Mouse (Mus musculus) liver, postnatal 0 days (tissue): Measurements from ENCODE around the gene Defb23. TPM values are rescaled to one million over a fixed set of nuclear protein-coding genes. Genes with fewer than 3 reads are reported as not detected.

Experiments used
- ATAC-seq: fragments of 200-750 bp; cut with Nextera tagmentation; 2 replicates; pipeline ENCODE4 v1.8.0; 2017; ENCODE audit warnings: mild to moderate bottlenecking, moderate library complexity
- DNase-seq: peaks from one replicate; pipeline ENCODE4 v3.0.0-alpha.2; 2016
- H3K27ac ChIP-seq: fragments of 300-500 bp; sonication (generic); 2 replicates; pipeline ENCODE4 v1.5.1; 2014; ENCODE audit warnings: antibody characterized with exemption, moderate library complexity, mild to moderate bottlenecking, low read depth
- H3K27me3 ChIP-seq: fragments of 300-500 bp; sonication (generic); 2 replicates; pipeline ENCODE4 v1.6.1; 2014; ENCODE audit warnings: low read length, control low read depth, mixed read lengths; ENCODE audit not compliant: insufficient read depth
- H3K36me3 ChIP-seq: fragments of 300-500 bp; sonication (generic); replicated peaks from 2 replicates; pipeline ENCODE4 v1.6.1; 2014; ENCODE audit warnings: mild to moderate bottlenecking, control low read depth, low read length, moderate library complexity, mixed read lengths; ENCODE audit not compliant: insufficient read depth
- H3K4me1 ChIP-seq: fragments of 300-500 bp; sonication (generic); 2 replicates; pipeline ENCODE4 v1.6.1; 2014; ENCODE audit warnings: antibody characterized with exemption, mild to moderate bottlenecking, control low read depth; ENCODE audit not compliant: insufficient read depth
- H3K4me2 ChIP-seq: fragments of 300-500 bp; sonication (generic); 2 replicates; pipeline ENCODE4 v1.6.1; 2014; ENCODE audit warnings: low read depth, mild to moderate bottlenecking, low read length, moderate library complexity, mixed read lengths
- H3K4me3 ChIP-seq: fragments of 300-500 bp; sonication (generic); 2 replicates; pipeline ENCODE4 v1.5.1; 2014; ENCODE audit warnings: low read depth, low read length
- H3K9ac ChIP-seq: fragments of 300-500 bp; sonication (generic); replicated peaks from 2 replicates; pipeline ENCODE4 v1.6.1; 2014; ENCODE audit warnings: mild to moderate bottlenecking, moderate library complexity
- H3K9me3 ChIP-seq: fragments of 300-500 bp; sonication (generic); 2 replicates; pipeline ENCODE4 v1.6.1; 2016; ENCODE audit warnings: mild to moderate bottlenecking, control low read depth, low read length, mixed read lengths
- CTCF ChIP-seq: sonication (generic); IDR thresholded peaks from 2 replicates; pipeline ENCODE4 v1.5.1; 2016; ENCODE audit warnings: antibody characterized with exemption, low read depth
- EP300 ChIP-seq: IDR thresholded peaks from 2 replicates; pipeline ENCODE4 v1.6.1; 2016; ENCODE audit warnings: antibody characterized with exemption, low read depth, mild to moderate bottlenecking
- WGBS: fragments of 180-500 bp; shearing (Covaris S2); extraction: QIAGEN DNeasy Blood & Tissue Kit; methylation state at CpG from one replicate; pipeline ENCODE4 v1.1.7; 2014; ENCODE audit not compliant: insufficient replicate concordance; 5-methylcytosine and 5-hydroxymethylcytosine counted together
- polyA plus RNA-seq: library from polyadenylated mRNA; unstranded; fragments of >200 nt; fragmentation: Nextera tagmentation; extraction: Ambion mirVana; gene quantifications from 2 replicates; pipeline ENCODE4 v1.2.1, GENCODE M21; 2015

Gene Defb23
- polyA plus RNA-seq = not detected in 2 replicates

- Histone ChIP-seq H3K27ac (no peak within 1 kb of the TSS), H3K9ac (no peak within 1 kb of the TSS), H3K9me3 (peaks cover 4% of the 10 kb centered on the region; the same call in 1 of the 2 replicates), H3K27me3 (no peaks in the 10 kb centered on the region), H3K36me3 (no peaks in the 10 kb centered on the region), H3K4me3 (no peak within 1 kb of the TSS), H3K4me1 (no peaks in the 10 kb centered on the region), H3K4me2 (no peak within 1 kb of the TSS)
- DNase-seq (no peak), ATAC-seq (no peak)
- no peak for TF ChIP-seq CTCF
- no peak for TF ChIP-seq EP300
- 80% methylated on average over 3 of the region's 3 CpGs for WGBS
Measured at GRCm38 (mm10) chr2:152464570-152465150, at the start of gene Defb23. Gene Defb23, minus strand, starts transcription at chr2:152464620.

GRCm38 (mm10) chr2:152511592-152511991 is 47.2 kb upstream of the Defb23 start, which contains the start of gene Defb26:
Gene Defb26, minus strand, starts transcription at chr2:152511692.
- DNase-seq (no peak), ATAC-seq (no peak)
- TF ChIP-seq EP300 = no peak
- no peak for TF ChIP-seq CTCF
- H3K9me3 ChIP-seq = no peaks in the 10 kb centered on the region
- H3K27me3 ChIP-seq = no peaks in the 10 kb centered on the region
- no peaks in the 10 kb centered on the region for H3K36me3 ChIP-seq
- no peaks in the 10 kb centered on the region for H3K4me1 ChIP-seq
- no peak within 1 kb of the TSS for H3K4me2 ChIP-seq
- 79% methylated on average over 1 of the region's 1 CpGs for WGBS
- H3K27ac ChIP-seq = no peak within 1 kb of the TSS
- H3K4me3 ChIP-seq = no peak within 1 kb of the TSS
- H3K9ac ChIP-seq = no peak within 1 kb of the TSS

GRCm38 (mm10) chr2:152503950-152504349 is 39.5 kb upstream of the Defb23 start:
- no peaks in the 10 kb centered on the region for H3K4me1 ChIP-seq
- no peak overlapping the region for H3K27ac ChIP-seq
- DNase-seq = no peak
- no peak overlapping the region for H3K9ac ChIP-seq
- TF ChIP-seq CTCF (no peak), EP300 (no peak)
- ATAC-seq = no peak
- H3K9me3 ChIP-seq = no peaks in the 10 kb centered on the region
- 49% methylated on average over 2 of the region's 2 CpGs for WGBS
- no peaks in the 10 kb centered on the region for H3K36me3 ChIP-seq
- H3K4me3 ChIP-seq = no peak overlapping the region
- H3K27me3 ChIP-seq = no peaks in the 10 kb centered on the region
- H3K4me2 ChIP-seq = no peak overlapping the region

- 70% methylated on average over 6 of the region's 6 CpGs for WGBS
- ATAC-seq = no peak
- H3K4me1 ChIP-seq = no peaks in the 10 kb centered on the region
Measured at GRCm38 (mm10) chr2:152500863-152501229, 36.4 kb upstream of the Defb23 start.

GRCm38 (mm10) chr2:152500204-152500862 is 35.9 kb upstream of the Defb23 start:
- Histone ChIP-seq H3K9me3 (no peaks in the 10 kb centered on the region), H3K4me3 (no peak overlapping the region), H3K4me1 (no peaks in the 10 kb centered on the region), H3K9ac (no peak overlapping the region), H3K27me3 (no peaks in the 10 kb centered on the region), H3K4me2 (no peak overlapping the region), H3K36me3 (no peaks in the 10 kb centered on the region), H3K27ac (no peak overlapping the region)
- TF ChIP-seq EP300 (no peak), CTCF (no peak)
- WGBS = 63% methylated on average over 7 of the region's 7 CpGs
- DNase-seq (no peak), ATAC-seq (no peak)

More at GRCm38 (mm10) chr2:152500863-152501229, 36.4 kb upstream of the Defb23 start:
- no peak for DNase-seq
- no peaks in the 10 kb centered on the region for H3K9me3 ChIP-seq
- no peak overlapping the region for H3K4me3 ChIP-seq
- no peak overlapping the region for H3K27ac ChIP-seq
- no peak overlapping the region for H3K4me2 ChIP-seq
- no peak overlapping the region for H3K9ac ChIP-seq
- no peak for TF ChIP-seq EP300
- peak; percentile 35 for TF ChIP-seq CTCF
- H3K27me3 ChIP-seq = no peaks in the 10 kb centered on the region
- no peaks in the 10 kb centered on the region for H3K36me3 ChIP-seq

- no peak overlapping the region for H3K4me3 ChIP-seq
- no peaks in the 10 kb centered on the region for H3K4me1 ChIP-seq
- H3K36me3 ChIP-seq = no peaks in the 10 kb centered on the region
- H3K4me2 ChIP-seq = no peak overlapping the region
- H3K27me3 ChIP-seq = no peaks in the 10 kb centered on the region
- no peak for ATAC-seq
- 71% methylated on average over 6 of the region's 6 CpGs for WGBS
- no peak for TF ChIP-seq EP300
- no peak for TF ChIP-seq CTCF
- H3K9me3 ChIP-seq = no peaks in the 10 kb centered on the region
- H3K9ac ChIP-seq = no peak overlapping the region
- DNase-seq = no peak
- no peak overlapping the region for H3K27ac ChIP-seq
Measured at GRCm38 (mm10) chr2:152498020-152498419, 33.6 kb upstream of the Defb23 start.
